Mouse (Mus musculus): ENCODE results near the gene Adgrl3.

DNA sequence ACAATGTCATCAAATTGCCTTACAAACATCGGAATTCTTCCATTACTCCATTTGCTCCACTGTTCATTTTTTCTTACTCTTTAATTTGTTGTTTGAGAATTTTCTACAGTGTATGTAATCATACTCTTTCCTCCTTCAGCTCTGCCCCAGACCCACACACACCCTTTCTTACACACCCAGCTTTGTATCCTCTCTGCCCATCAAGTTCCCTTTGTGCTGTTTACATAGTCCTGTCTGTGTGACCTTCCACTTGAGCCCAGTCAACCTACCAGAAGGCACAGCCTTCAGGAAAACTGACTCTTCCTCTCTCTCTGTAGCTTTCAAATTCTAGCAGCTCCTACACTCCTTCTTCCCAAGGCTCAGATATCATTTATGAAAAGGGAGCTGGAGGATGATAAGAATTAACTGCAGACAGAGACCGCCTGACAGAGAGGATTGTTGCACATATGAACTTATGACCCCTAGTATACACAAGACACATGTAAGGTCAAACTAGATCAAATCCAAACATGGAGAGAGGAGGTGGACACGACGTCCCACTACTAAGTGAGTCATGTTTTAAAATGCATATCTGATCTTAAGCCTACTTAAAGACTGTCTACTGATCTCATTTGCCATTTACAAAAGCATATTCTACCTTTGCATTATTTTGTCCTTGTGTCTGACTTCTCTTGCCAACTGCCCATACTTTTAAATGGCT is 654.5 kb downstream of the Adgrl3 start:
- no peak for TF ChIP-seq EP300 (IDR thresholded peaks at IDR 0.05; ENCODE audit: insufficient read depth, low read depth, low read length)
- TF ChIP-seq CTCF (IDR thresholded peaks at IDR 0.05; ENCODE audit: low read depth, low read length): no peak
- TF ChIP-seq POLR2A (IDR thresholded peaks at IDR 0.05; ENCODE audit: insufficient read depth, low read length): no peak
